Mouse (Mus musculus) forebrain, embryonic 15.5 days (tissue): ENCODE results near the gene Foxd4. TPM values are rescaled to one million over a fixed set of nuclear protein-coding genes. Genes with fewer than 3 reads are reported as not detected.

Source experiments
- ATAC-seq: fragments of 200-750 bp; cut with Nextera tagmentation; replicated peaks from 2 replicates; pipeline ENCODE4 v1.8.0; 2017; ENCODE audit warnings: mild to moderate bottlenecking, moderate TSS enrichment, moderate library complexity
- H3K27ac ChIP-seq: fragments of 300-500 bp; sonication (generic); replicated peaks from 2 replicates; pipeline ENCODE4 v1.5.1; 2015; ENCODE audit warnings: mild to moderate bottlenecking, inconsistent platforms
- H3K27me3 ChIP-seq: fragments of 300-500 bp; sonication (generic); 2 replicates; pipeline ENCODE4 v1.6.1; 2015; ENCODE audit warnings: inconsistent platforms
- H3K36me3 ChIP-seq: fragments of 300-500 bp; sonication (generic); 2 replicates; pipeline ENCODE4 v1.6.1; 2015; ENCODE audit warnings: mild to moderate bottlenecking, inconsistent platforms
- H3K4me1 ChIP-seq: fragments of 300-500 bp; sonication (generic); 2 replicates; pipeline ENCODE4 v1.6.1; 2015; ENCODE audit warnings: inconsistent platforms
- H3K4me2 ChIP-seq: fragments of 300-500 bp; sonication (generic); replicated peaks from 2 replicates; pipeline ENCODE4 v1.6.1; 2015; ENCODE audit warnings: mild to moderate bottlenecking, inconsistent platforms
- H3K4me3 ChIP-seq: fragments of 300-500 bp; sonication (generic); 2 replicates; pipeline ENCODE4 v1.5.1; 2015; ENCODE audit warnings: mild to moderate bottlenecking, inconsistent platforms
- H3K9ac ChIP-seq: fragments of 300-500 bp; sonication (generic); replicated peaks from 2 replicates; pipeline ENCODE4 v1.6.1; 2015; ENCODE audit warnings: mild to moderate bottlenecking, inconsistent platforms
- H3K9me3 ChIP-seq: fragments of 300-500 bp; sonication (generic); 2 replicates; pipeline ENCODE4 v1.6.1; 2016; ENCODE audit warnings: inconsistent platforms
- WGBS: fragments of 180-500 bp; shearing (Covaris S2); methylation state at CpG from one replicate; pipeline ENCODE4 v1.1.7; 2015; ENCODE audit warnings: mixed read lengths; 5-methylcytosine and 5-hydroxymethylcytosine counted together
- microRNA-seq: library from miRNA; unstranded; fragments of <30 nt; microRNA quantifications from one replicate; pipeline ENCODE4, GENCODE M21; 2016
- polyA plus RNA-seq: library from polyadenylated mRNA; unstranded; fragments of >200 nt; fragmentation: Nextera tagmentation; extraction: Ambion mirVana; gene quantifications from 2 replicates; pipeline ENCODE4 v1.2.1, GENCODE M21; 2015

Gene Foxd4
- polyA plus RNA-seq, 1 experiment from 2014 or later = not detected

- no peak overlapping the region for H3K4me2 ChIP-seq
- no peaks in the 10 kb centered on the region for H3K36me3 ChIP-seq
- H3K4me3 ChIP-seq = no peak overlapping the region
- H3K27me3 ChIP-seq = peaks cover 14% of the 10 kb centered on the region
- H3K9ac ChIP-seq = no peak overlapping the region
- WGBS = 82% methylated on average over 9 of the region's 9 CpGs
- ATAC-seq = no peak
- H3K4me1 ChIP-seq = peaks cover 6% of the 10 kb centered on the region
- H3K27ac ChIP-seq = no peak overlapping the region
- H3K9me3 ChIP-seq = no peaks in the 10 kb centered on the region
Observed at GRCm38 (mm10) chr19:24865436-24865835, 35.6 kb downstream of the Foxd4 start.

GRCm38 (mm10) chr19:24861612-24862451 is 39.2 kb downstream of the Foxd4 start, which contains the start of gene Pgm5:
Gene Pgm5 (minus strand): TSS chr19:24861855.
- peak; percentile 29; the same call in 1 of the 2 replicates for ATAC-seq
- peak within 1 kb of the TSS; percentile 79 for H3K4me2 ChIP-seq
- H3K4me1 ChIP-seq = peaks cover 6% of the 10 kb centered on the region
- peaks cover 14% of the 10 kb centered on the region for H3K27me3 ChIP-seq
- no peaks in the 10 kb centered on the region for H3K36me3 ChIP-seq
- peak within 1 kb of the TSS; percentile 37 for H3K4me3 ChIP-seq
- H3K9me3 ChIP-seq = no peaks in the 10 kb centered on the region
- peak within 1 kb of the TSS; percentile 34 for H3K9ac ChIP-seq
- H3K27ac ChIP-seq = no peak within 1 kb of the TSS
- WGBS = 1% methylated on average over 33 of the region's 39 CpGs

- ATAC-seq = peak; percentile 38
- Histone ChIP-seq H3K4me1 (peaks cover 6% of the 10 kb centered on the region), H3K27me3 (peaks cover 14% of the 10 kb centered on the region), H3K27ac (no peak overlapping the region), H3K4me2 (peak overlapping the region; percentile 79), H3K36me3 (no peaks in the 10 kb centered on the region), H3K9ac (0 out of 2 replicates have a peak overlapping the region, but pooled peaks have one; percentile 34), H3K9me3 (no peaks in the 10 kb centered on the region), H3K4me3 (peak overlapping the region; percentile 37)
- 18% methylated on average over 13 of the region's 13 CpGs for WGBS
Observed at GRCm38 (mm10) chr19:24861276-24861611, 39.8 kb downstream of the Foxd4 start.

- H3K9me3 ChIP-seq = no peaks in the 10 kb centered on the region
- H3K4me2 ChIP-seq = 0 out of 2 replicates have a peak overlapping the region, but pooled peaks have one; percentile 19
- no peak; the same call in 1 of the 2 replicates for ATAC-seq
- H3K9ac ChIP-seq = no peak overlapping the region
- no peak overlapping the region for H3K4me3 ChIP-seq
- 60% methylated on average over 21 of the region's 21 CpGs for WGBS
- no peak overlapping the region for H3K27ac ChIP-seq
- peaks cover 8% of the 10 kb centered on the region for H3K4me1 ChIP-seq
- no peaks in the 10 kb centered on the region for H3K36me3 ChIP-seq
- no peaks in the 10 kb centered on the region for H3K27me3 ChIP-seq
Observed at GRCm38 (mm10) chr19:24851456-24852315, 49.3 kb downstream of the Foxd4 start.

Small RNA genes lying within 50 kb of the gene (microRNA-seq; reads per million reads assigned to microRNA genes)
- not detected for gene Mir3084-1

Other genes with a start within 250 kb of the Foxd4 start
- 0.87 and 1.4 TPM in 2 replicates for gene Tmem252, start 227.2 kb downstream of the Foxd4 start, polyA plus RNA-seq
- 0.20 and 0.32 TPM in 2 replicates for gene Pgm5, start 39.3 kb downstream of the Foxd4 start, polyA plus RNA-seq
- gene Gm10053, start 25.5 kb downstream of the Foxd4 start, polyA plus RNA-seq = 212 and 213 TPM in 2 replicates
- gene Cbwd1, start 60.4 kb upstream of the Foxd4 start, polyA plus RNA-seq = 16.0 and 18.5 TPM in 2 replicates
- gene Dock8, start 98.3 kb upstream of the Foxd4 start, polyA plus RNA-seq = 1.1 and 1.4 TPM in 2 replicates